Mouse (Mus musculus) kidney, adult 8-10 months (tissue): ENCODE results near the gene Lingo2.

Experiments used
- DNase-seq, 2 experiments: peaks; one replicate each; pipeline ENCODE4 v3.0.0; 2022

The Lingo2 gene

DNA sequence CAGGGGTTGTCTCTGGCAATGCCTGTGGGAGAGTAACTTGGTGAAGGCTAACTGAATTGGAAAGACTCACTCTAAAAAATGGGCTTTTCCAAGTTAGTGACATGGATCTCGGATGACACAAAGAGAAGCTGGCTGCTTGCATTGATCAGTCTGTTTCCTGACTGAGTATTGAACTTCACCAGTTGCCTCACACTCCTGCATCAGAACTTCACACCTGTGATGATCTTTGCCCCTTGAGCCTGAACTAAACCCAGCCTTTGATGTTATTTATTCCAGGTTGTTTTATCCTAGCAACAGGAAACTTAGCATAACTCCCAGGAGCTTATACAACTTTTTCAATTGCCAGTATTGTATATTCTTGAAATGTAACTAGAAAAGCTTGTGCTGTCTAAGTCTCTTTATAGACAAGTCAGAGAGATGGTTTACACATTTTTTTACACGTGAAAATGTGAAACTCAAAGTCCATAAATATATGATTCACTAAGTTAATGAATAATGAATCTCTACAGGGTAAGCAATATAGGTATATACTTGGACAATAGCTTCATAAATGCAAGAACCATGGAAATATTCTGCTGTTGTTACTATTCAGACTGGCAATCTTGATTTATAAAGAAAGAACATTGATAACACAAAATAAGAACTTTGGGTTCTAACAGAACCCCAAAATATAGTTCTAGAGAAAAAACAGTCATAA is 410.7 kb downstream of the Lingo2 start:
- no peak for DNase-seq

- DNase-seq = no peak
Observed at GRCm38 (mm10) chr4:36533895-36534294, 417.7 kb downstream of the Lingo2 start.

GRCm38 (mm10) chr4:36490255-36490654 is 461.3 kb downstream of the Lingo2 start:
- DNase-seq = no peak

GRCm38 (mm10) chr4:36435211-36435610 is 516.3 kb downstream of the Lingo2 start:
- DNase-seq = no peak

DNA sequence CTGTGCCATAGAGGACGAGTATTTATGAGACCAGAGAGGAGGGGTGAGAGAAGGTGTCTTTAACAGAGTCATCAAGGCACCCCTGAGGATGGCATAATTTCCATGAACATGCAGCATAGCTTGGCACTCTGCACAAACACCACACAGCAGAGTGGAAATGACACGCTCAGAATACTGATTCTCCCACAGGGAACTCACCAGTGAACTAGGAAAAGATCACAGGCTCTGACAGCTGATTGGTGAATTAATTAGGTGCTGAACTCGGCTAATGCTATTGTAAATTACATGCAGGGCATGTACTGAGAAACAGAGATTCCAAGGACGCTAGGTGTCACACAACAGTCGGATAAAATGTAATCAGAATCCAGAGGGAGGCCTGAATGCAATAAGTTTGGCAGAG is 525.4 kb downstream of the Lingo2 start:
- DNase-seq = no peak

GRCm38 (mm10) chr4:36407350-36407749 is 544.2 kb downstream of the Lingo2 start:
- DNase-seq = no peak

- no peak for DNase-seq
Observed at GRCm38 (mm10) chr4:36368925-36369324, 582.6 kb downstream of the Lingo2 start.

DNA sequence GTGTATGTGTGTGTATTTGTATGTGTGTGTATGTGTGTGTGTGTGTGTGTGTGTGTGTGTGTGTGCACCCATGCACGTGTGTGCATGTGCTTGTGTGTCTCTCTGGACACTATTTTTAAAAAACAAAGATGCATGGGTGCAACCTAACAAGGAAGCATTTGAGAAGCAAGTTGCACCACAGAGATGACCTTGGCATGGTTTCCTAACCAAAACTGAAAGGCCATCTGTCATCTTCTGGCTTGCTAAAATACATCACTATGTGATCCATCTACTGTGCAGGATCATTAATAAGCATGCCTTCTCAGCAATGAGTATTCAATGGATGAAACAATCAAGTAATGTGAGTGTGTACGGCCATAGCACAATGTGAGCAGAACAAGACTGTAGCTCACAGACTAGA is 597.1 kb downstream of the Lingo2 start:
- no peak for DNase-seq

DNA sequence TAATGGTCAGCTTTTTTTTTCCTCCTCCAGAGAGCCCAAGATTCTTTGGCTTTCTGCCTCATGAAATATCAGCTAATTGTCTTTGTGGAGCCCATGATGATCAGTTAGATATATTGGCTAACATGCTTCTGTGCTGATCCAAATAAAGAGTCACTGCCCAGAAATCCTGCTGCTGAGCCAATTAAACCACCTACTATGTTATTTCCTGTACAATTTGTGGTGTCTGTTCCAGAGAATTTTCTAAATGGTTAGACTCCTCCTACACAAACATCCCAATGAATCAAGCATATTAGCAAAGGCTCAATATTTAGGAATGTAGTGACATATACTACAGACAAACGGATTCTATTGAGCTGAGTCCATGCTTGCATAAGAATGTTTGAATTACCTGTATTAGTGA is 619.8 kb downstream of the Lingo2 start:
- DNase-seq = no peak

DNA sequence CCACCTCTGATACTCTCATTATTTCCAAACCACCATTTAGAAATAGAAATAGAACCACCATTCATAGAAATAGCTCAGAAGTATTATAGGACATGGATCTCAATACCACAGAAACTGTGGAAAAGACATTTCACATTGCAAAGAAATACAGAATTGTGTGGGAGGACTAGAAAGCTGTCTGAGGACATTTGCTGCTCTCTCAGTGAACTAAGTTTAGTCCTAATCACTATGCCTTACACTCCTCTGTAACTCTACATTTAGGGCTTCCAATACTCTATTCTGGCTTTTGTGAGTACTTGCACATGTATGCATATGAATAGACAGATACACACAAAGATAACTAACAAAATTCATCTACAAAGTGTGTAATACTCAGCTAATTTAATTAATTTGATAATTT is 625.9 kb downstream of the Lingo2 start:
- no peak for DNase-seq

DNA sequence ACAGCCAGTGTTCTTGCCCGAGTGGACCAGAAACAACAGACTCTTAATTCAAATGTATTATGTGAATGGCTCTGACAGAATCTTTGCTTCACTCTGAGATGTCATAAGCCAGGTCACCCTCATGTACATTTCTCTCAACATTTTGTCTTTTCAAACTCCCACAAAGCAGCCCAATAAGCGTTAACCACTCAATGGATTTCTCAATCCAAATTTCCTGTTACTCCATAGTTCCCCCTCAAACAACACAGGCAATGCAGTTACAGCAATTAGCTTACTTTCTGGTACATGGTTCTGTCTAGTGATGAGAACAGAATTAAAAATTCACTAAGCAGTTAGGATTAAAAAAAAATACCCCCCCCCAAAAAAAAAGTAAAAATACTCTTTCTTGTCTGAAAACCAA is 638.5 kb downstream of the Lingo2 start:
- no peak for DNase-seq

GRCm38 (mm10) chr4:36311431-36311830 is 640.1 kb downstream of the Lingo2 start:
- no peak for DNase-seq

DNA sequence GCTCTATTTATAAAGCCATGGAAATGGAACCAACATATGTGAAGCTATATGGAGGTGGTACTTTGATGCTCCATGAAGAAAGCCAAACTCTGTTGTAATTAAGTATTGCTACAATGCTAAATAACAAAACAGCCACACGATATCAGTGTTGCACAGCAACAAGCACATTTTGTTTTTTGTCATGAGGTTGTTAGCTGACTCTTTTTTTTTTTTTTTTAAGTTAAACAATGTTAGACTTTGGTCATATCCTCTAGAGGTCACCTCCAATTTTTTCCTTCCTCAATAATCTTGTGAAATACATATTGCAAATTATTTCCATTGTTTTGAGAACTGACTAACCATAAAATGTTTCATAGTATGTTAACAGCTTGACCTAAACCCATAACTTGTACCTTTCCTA is 646.3 kb downstream of the Lingo2 start:
- no peak for DNase-seq

DNA sequence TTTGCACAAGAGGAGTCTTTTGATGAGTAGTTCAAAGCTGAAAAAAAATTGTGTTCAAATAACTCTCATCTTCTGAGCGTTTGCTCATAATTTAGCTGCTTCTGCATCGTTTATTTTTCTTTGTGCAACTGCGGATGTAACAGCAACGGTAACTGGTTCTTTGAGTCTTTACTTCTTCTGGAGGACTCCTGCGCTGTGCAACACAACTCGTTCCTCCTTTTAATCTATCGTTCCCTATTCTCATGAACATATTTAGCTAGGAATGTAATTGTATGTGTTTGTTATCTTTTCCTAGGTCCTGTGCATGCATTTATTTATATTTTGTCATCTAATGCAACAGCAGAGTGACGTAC is 661.9 kb downstream of the Lingo2 start:
- DNase-seq = no peak

GRCm38 (mm10) chr4:36288813-36289700 is 662.5 kb downstream of the Lingo2 start:
- DNase-seq = peak; percentile 38 to 47

GRCm38 (mm10) chr4:36262436-36263169 is 688.9 kb downstream of the Lingo2 start:
- DNase-seq = no peak

DNA sequence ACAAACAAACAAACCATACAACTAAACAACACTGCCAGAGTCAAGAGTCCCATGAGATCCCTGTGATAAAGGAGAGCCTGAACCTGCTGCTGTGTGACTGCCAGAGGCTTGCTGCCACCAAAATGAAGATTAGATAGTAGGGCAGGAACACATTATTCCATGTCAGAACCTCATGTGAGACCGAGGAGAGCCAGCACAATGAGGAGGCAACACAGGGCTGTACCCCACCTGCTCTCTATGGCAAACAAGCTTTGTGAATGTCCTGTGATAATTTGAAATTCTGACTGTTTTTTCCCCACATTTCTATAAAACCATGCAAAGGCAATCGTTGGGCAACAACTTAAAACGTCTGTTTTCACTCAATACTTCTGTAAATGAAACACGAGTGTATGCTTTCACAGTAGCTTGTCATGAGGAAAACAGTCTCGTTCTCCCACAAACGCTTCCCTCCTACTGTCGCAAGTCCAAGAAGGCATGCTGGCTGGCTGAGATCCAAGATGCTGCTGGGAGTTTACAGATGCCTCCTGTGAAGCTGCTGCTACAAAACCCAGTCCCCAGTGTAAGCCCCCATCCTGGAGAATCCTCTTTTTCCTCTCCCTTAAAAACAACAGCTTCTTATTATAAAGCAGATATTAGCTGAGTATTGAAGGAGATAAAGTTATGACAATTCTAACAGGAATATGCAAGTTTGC is 765.2 kb downstream of the Lingo2 start:
- peak in 1 of 2 experiments; percentile 64 for DNase-seq

DNA sequence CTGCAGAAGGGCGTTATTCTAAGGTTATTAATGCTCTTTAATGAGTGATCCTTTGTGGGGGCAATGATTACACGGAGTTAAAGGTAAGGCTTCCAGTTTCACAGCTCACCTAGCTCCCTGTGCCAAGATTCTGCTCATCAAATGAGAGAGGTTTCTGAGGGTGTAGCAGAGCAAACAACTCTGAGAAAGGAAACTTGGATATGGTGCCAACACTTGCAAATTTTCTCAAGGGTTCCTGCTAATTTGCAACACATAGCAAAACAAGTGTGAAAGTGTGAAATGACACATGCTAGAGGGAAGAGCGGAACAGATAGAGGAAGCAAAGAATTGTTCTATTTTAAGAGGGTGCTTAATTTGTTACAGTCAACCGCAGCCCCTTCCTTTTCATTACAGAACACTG is 767.9 kb downstream of the Lingo2 start:
- DNase-seq = peak in 1 of 2 experiments; percentile 6

- DNase-seq = no peak
Observed at GRCm38 (mm10) chr4:36170099-36170498, 781.4 kb downstream of the Lingo2 start.

DNA sequence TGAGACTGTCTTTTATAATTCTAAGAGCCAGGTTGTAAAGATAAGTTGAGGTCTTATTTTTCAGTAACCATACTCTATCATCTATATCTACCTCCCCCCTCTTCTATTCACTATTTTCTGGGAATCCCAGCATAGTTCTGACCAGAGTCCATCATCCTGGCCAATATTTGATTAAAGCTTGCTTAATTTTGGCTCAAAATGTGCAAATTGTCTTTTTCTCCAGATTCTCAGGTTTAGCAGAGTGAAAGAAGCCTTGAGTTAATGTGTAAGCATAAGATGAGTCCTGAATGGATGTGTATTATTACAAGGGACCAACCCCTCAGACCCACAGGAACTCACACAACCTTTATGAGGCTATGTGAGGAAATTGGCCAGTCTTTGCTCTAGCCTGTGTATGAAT is 820.2 kb downstream of the Lingo2 start:
- peak in 1 of 2 experiments; percentile 7 for DNase-seq

DNA sequence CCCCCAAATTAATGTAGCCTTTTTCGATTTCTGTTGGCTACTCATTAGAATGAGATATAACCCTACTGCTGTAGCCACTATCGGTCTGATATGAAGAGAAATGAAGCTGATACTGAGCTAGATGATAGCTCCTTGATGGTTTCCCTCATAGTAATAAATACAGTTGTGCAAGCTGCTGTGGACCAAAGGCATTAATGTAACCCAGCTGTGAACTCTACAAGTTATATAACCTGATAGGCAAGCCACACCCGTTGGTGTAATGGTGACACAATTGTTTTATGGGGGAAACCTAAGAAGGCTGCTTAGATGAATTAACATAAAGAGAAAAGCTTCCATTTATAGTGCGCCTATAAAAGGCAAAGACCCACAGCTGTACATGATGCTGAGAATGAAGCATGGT is 856.1 kb downstream of the Lingo2 start:
- no peak for DNase-seq

- no peak for DNase-seq
Observed at GRCm38 (mm10) chr4:36081095-36081852, 870.3 kb downstream of the Lingo2 start.
